Mouse (Mus musculus) heart, adult 2 months (tissue): ENCODE results near the gene Fthl17d.
"Not testable (repeated sequence)": the region's sequence is repeated elsewhere in the genome, so short reads cannot be mapped to it uniquely, and the experiment has no call there.

ENCODE experiments used
- CTCF ChIP-seq: fragments of 200-600 bp; IDR thresholded peaks from 2 replicates; pipeline ENCODE4 v1.8.1; 2022; ENCODE audit warnings: antibody characterized with exemption, mild to moderate bottlenecking, moderate library complexity
- EP300 ChIP-seq: fragments of 200-500 bp; IDR thresholded peaks from 2 replicates; pipeline ENCODE4 v1.6.1; 2011; ENCODE audit warnings: low read depth, low read length, control low read depth; ENCODE audit not compliant: insufficient read depth
- POLR2A ChIP-seq: fragments of 200-500 bp; IDR thresholded peaks from 2 replicates; pipeline ENCODE4 v1.6.1; 2011; ENCODE audit warnings: mild to moderate bottlenecking, low read depth, low read length, control low read depth; ENCODE audit not compliant: insufficient read depth

DNA sequence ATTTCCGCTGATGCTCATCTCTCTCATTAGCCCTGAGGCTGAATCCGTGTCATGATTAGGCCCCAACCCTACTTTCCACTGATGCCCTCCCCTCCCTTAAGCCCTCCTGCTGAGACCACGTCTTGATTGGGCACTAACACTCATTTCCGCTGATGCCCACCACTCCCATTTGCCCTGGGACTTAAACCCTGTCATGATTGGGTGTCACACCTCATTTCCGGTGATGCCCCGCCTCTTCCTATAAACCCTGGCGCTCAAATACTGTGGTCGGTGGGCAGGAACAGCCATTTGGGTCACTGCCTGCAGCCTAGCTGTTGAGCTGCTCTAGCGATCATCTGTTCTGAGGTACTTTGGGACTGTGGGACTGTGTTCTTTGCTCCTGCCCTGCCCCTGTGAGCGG lies 46.6 kb upstream of the Fthl17d start, which contains the start of gene Fthl17e:
- not testable (repeated sequence) for TF ChIP-seq CTCF, POLR2A, EP300
